Mouse (Mus musculus) kidney, postnatal 36 days (tissue): ENCODE data around the gene Ddhd1.

Source experiments
- DNase-seq, 2 experiments: peaks; one replicate each; pipeline ENCODE4 v3.0.0; 2021 to 2022; ENCODE audit warnings: mixed read lengths in 2 of 2

Ddhd1 gene

DNA sequence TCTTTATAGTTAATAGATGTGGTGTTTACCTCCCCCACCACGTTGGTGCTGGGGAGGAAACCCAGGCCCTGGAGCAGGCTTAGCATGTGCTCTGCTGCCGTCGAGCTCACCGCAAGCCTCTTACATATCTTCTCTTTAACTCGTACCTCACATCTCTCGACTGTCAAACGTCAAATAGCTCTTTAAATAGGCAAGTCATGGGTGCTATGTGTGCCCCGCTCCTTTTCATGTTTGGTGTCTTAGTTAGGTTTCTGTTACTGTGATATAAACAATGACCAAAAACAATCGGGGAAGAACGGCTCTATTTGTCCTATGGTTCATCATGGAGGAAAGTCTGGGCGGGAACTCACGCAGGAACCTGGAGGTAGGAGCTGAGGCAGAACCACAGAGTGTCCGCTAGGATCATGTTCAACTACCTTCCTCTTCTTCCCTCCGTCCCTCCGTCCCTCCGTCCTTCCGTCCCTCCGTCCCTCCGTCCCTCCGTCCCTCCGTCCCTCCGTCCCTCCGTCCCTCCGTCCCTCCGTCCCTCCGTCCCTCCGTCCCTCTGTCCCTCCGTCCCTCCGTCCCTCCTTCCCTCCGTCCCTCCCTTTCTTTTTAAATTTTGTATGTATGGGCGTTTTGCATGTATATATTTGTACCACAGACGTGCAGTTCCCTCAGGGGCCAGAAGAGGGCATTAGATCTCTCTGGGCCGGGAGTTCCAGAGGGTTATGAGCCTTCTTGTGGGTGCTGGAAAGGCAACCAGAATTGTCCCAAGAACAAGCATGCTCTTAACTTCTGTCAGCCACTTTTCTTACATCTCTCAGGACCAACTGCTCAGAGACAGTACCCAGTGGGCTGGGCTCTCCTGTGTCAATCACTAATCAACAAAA, 91.6 kb downstream of the Ddhd1 start:
- DNase-seq = peak; percentile 67 to 90

DNA sequence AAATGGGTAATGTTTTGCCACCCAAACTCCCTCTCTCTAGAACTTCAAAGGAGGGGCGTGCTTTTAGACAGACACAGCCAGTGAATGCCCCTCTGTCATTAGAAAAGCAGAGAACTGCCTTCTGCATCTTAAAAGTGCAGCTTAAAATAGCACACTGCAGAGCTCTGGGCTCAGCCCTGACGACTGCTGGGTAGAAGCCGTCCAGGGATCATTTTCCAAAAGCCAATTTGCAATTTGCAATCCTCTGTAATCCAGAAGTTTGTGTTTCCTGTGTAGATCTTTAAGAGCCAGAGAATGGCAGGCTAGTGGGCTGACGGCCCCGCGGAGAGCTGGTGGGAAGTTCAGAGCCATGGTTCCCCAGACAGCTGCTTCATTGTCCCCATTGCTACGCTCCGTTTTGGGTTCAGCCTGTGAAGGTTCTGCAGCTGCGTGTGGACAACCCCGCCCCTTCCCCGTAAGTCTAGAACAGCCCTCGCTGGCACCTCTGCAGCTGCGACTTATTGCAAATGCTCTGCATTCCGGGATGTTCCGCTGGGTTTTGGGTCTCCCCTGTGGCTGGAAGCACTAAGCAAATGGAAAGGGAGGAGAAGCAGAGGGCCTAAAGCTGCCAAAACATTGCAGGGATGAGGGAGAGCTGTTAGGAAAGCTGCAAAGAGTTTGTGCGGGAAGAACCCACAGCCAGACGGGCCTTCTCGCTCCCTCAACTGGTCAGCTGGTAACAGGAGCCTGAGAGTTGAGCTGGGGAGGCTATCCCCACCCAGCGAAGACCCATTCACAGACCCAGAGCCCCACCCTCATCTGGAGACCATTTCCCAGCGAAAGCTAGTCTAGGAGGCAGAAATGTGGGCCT, 92.5 kb downstream of the Ddhd1 start:
- DNase-seq = peak; percentile 27 to 54

DNA sequence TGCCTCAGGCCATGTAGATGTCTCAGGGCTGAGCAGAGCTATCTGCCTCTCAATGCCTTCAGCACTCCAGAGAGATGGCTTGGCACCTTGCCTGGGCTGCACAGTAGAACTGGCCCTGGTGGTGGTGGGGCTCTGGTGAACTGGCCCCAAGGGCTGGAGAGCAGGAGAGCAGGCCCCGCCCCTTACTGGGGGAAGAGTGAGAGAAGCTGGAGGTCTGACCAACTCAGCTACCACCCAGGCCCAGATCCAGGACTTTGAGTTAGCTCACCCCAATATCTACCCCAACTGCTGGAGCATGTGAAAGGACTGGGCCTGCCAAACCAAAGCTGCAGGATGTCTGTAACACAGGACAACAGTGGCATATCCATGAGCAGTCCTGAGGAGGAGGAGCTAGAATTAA, 94.4 kb downstream of the Ddhd1 start:
- DNase-seq = peak in 1 of 2 experiments; percentile 36

DNA sequence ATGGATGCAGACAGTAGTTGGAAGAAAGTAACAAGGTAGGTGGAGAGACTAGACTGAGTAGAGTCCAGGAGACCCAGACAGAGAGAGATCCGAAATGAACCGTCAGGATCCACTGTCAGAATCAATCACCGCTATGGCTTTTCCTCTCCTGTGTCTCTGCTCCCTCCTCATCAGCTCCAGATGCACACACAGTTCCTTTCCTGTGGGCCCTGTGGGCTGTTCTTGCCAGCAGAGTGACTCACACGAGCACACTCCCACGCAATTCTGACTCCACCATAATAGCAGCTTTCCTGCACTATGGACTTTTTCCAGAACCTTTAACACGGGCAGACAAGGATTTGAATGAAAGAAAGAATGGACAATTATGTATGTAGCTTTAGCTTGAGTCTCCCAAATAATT, 96.3 kb downstream of the Ddhd1 start:
- DNase-seq = no peak

DNA sequence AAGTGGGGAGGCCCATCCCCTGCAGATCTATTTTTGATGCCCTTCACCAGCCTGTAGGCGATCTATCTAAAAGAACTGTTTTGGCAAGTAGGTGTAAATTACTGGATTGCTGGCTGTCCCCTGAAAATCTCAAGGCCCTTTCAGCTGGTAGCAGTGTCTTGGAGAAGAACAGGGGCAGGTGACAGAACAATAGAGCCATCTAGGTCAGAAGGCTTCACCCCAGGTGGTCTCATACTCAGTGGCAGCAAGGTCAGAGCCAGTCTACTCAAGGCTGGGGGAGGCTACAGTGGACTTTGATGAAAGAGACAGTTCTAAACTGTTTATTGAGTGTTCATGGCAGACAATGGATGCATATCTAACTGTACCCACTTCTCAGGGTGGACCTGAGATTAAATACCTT, 98.9 kb downstream of the Ddhd1 start:
- DNase-seq = no peak

DNA sequence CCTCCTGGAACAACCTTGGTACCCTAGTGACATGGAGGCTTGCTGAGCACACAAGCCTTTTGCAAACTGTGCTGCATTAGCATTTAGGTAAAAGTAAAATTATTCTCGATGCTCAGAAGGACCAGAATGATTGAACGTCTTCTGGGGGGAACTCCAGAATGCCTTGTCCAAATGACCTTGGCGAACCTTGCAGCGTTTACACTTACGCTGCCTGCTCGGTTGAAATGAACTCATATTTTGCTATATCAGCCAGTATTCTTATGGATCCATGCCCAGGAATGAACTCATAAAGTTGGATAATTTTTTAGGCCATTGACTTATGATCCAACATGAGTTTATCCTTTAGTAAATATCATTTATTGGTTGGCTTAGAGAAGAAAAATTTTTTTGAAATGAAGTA, 103.6 kb downstream of the Ddhd1 start:
- DNase-seq = no peak

DNA sequence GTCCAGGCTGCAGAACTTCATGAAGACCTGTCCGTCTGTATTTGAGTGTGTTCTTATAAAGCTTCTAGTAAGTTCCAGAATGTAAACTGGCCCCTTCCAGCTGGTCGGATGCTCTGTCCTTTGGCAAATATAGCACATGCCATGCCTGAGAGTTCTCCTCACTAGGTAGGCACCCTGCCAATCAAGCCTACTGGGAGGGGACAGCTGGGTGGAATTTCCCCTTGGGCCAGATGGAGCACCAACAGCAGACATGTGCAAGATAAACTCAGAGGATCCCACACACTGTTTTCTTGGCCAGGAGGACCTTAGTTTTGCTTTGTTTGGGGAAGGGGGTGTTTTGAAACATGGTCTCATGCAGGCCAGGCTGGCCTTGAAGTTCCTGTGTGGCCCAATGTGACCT, 104.1 kb downstream of the Ddhd1 start:
- peak; percentile 57 to 65 for DNase-seq

DNA sequence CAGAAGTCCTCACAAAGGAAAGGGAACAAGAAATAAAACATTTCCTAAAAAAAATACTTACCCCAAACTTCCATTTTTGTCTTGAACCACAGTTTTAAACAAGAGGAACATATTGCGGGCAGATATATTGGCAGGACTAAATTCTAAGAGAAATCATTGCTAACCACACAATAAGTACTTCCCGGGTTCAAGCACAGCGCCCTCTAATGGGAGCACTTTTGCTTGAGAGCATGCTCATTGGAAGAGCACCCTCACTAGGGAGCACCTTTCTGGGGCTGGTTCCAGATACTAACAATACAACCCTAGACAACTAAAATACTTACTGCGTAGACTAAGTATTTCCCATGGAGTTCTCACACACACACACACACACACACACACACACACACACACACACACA, 105.5 kb downstream of the Ddhd1 start:
- no peak for DNase-seq

DNA sequence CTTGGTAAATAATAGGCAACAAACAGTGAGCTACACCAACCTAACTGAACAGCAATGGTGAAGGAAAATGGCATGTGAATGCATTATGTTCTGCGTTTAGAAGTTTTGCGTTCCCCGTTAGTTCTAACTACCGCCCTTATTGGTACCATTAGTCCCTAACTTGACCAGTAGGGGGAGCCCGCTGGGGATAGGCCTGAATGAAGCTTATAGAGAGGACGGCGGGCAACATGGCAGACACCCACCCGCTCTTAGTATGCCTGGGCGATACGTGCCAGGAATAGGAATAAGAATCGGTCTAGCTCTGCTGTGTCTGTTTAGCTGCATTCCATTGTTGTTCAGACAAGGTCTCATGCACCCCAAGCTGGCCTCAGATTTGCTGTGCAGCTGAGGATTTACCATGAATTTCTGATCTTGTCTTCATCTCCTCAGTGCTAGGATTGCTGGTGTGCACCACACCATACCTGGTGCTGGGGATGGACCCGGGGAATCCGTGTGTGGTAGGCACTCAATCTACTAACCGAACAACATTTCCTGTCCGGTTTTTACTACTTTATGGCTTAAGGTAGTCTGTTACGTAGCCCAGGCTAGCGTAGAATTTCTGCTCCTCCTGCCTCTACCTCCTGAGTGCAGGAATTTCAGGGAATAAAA, 106.7 kb downstream of the Ddhd1 start:
- peak in 1 of 2 experiments; percentile 34 for DNase-seq

DNA sequence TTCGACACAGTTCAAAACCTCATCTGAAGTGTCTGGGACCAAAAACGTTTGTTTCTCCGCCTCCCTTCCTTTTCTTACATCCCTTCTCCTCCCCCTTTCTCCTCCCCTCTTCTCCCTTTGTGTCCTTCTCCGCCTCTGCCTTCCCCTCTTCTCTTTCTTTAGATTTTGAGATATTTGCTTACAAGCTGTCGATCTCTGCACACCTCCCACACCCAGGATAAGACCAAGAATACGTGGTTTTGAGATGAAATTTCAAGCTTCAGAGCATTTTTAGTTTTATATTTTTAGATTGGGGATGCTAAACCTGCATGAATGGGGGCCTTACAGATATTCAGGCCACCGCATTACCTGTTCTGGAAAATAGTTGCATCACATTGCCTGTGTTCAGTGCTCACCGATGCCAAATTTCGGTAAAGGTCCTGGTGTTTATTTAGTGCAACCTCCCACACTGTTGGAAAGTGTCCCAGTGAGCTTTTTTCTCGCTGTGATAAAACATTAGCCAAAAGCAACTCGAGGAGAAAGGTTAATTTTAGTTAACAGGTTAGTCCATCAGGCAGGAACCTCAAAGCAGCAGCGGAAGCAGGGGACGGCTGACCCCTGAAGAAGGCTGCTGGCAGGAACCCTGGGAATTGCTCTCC, 107.8 kb downstream of the Ddhd1 start:
- peak; percentile 73 to 89 for DNase-seq

DNA sequence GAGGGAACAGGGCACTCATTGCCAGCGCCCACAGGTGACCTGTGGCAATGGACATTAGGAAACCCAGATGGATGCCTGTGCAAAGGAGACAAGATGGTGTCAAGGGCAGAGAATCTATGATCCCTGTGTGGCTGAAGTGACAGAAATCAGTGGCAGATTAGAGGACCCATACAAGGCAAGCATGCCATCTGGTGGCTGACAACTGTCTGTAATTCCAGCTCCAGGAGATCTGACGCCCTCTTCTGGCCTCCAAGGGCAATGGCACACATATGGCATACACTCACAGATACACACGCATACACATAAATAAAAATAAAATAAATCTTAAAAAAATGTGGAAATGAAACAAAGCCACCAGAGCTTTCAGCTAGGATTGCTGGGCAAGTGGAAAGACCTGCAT, 109.8 kb downstream of the Ddhd1 start:
- no peak for DNase-seq

DNA sequence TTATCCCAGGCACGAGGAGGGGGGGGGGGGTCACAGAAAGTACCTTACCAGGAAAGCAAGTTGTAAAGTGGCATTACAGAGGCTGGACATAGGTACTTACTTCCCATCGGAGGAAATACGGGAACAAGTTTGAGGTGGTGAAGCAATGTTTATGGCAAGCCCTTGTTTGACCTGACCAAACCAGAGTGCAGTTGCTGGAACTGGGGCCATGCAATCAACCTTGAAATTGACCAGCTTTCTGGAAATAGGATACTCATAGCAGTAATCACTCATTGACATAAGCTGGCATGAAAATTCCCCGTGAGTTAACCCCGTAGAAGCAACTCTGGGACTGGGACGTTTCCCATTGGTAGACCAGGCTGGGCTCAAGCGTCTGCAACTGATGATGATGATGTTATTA, 113.0 kb downstream of the Ddhd1 start:
- peak; percentile 24 to 42 for DNase-seq

DNA sequence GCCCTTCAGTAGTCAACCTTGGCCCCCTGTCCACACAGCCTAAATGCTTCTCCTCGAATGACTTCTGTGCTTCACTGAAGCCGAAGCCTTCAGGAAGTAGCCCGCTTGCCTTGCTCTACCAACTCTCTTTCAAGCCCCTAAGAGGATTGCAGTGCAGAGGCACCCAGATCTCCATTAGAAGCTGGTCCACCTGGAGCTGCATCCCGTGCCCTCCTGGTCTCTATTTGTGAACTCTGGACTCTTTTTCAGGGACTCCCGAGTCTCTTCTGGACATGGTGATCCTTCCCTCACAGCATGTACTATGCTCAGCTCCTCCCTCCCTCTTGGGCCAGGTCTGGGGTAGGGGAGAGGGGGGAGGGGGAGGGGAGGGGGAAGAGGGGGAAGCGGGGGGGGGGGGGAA, 113.9 kb downstream of the Ddhd1 start:
- peak; percentile 47 to 49 for DNase-seq

DNA sequence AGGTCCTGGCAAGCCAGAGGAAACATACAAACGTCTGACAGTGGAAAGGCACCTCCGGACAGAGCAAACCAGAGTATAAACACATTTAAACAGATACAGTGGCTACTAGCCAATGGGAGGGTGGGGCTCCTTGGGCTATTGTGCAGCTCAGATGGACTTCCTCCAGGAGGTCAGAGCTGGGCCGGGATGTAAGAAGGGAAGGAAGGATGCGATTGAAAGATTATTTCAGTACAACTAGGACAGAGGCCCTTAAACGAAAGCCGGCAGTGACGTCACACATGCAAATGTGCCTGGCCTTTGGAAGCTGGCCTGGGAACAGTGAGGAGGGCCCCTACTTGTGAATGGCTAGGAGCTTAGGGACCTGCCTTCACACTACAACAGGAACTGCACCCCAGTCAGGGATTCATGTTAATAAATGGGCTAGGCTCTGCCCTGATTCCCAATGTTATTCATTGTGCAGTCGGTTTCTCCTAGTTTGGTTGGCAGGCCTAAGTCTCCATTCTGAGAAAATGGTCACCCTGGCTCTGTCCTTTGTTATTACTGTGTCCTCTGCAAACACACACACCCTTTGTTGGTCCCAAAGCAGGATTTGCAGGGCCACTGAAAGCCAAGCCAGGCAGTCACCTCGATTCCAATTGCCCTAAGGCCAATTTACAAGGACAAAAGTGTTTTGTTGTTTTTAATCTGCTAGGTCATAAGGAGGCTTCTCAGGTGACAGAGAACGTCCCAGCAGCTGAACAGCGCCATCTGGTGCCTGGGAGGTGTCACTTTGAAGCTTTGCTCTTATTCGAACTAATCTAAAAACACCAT, 118.1 kb downstream of the Ddhd1 start:
- DNase-seq = peak; percentile 90 to 93
